Mouse (Mus musculus): ENCODE data around the gene Gna15.

The Gna15 gene

DNA sequence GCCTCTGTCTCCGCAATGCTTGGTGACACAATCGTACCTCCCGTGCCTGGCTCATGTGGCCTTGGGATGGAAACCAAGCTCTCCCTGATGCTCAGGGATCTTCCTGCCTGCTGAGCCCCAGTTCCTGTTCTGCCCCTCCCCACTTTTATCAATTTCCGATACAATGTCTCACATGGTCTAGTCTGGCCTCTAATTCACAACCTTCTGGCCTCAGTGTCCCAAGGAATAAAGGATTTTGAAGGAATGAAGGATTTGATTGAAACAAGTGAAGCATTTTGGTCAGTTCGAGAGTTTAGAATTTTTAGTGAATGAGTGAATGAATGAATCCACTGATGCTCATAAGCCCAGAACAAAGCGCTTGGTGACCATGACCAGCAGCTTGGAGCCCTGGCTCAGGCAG, 883 bp downstream of the Gna15 start:
- no peak for DNase-seq

DNA sequence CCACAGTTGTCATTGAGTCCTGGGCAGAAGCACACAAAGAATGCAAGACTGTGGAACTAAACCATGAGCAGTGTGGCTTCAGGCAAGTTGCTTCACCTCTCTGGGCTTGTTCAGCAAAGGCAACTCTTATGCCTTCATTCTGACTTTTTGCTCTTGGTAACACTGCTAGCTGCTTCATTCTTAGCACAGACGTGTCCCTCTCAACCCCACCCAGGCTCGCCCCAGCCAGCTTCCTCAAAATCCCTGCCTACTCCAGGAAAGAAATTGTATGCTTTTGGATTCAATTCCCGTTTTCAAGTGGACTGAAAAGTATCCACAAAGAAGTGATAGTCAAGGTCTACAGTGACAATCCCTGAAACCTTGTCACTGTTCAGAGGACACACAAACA, 4.1 kb downstream of the Gna15 start:
- DNase-seq, result no peak

DNA sequence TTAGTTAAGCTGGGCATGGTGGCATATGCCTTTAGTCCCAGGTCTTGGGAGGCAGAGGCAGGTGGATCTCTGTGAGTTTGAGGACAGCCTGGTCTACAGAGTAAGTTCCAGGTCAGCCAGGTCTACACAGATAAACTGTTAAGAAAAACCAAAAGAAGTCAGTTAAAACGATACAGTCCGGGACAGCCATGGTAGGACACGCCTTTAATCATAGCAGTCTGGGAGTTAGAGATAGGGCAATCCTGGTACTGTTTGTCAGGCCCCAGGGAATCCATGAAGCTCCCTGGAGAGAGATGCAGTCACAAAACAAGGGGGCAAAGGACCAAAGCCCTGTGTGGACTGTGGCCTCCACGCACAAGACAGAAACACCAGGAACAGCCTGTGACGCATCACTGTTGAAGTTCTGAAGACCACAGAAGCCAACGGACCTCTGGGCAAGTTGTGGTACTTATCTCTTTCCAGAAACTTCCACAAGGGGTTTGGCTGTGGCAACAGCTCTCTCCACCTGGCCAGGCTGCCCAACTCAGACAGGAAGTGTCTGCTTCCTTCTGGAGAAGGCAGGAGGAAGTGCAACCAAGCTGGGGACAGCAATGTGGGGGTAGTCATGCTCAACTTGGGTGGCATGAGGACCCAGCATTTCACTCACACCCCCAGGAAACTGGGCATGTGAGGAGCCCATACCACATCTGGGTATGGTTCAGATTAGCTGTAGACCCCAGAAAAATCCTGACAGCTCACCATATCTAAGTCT, 4.6 kb downstream of the Gna15 start:
- no peak for DNase-seq

DNA sequence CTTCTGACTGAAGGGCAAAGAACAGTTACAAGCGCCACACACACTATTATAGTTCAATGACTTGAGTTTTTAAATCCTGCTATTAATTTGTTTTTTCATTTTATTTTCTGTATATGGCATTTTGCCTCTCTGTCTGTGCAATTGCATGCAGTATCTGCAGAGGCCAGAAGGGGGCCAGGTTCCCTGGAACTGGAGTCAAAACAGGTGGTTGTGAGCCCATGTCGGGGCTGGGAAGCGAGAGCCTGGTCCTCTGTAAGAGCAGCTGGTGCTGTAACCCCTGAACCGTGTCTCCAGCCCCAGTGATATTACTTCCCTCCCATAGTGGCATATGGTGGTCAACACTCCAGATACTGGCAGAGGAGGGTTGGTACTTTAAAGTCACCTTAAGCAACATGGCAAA, 5.5 kb downstream of the Gna15 start:
- DNase-seq, result peak; percentile 84

DNA sequence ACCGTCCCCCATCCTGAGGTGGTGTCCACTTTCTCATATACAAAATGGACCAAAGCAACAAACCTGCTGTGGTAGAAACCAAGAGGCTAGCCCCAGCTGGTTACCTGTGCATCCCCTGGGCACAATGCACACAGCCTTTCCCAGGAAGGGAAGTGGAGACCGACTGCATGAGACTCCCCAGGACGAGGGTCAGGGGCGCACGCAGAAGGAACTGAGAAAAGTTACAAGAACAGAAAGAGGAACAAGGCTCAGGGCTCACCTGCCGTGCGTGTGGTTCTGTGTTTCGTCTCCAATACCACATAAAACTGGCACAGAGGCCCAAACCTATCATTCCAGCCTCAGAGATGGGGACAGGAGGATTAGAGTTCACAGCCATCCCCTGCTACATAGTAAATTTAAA, 6.8 kb downstream of the Gna15 start:
- DNase-seq, result no peak

DNA sequence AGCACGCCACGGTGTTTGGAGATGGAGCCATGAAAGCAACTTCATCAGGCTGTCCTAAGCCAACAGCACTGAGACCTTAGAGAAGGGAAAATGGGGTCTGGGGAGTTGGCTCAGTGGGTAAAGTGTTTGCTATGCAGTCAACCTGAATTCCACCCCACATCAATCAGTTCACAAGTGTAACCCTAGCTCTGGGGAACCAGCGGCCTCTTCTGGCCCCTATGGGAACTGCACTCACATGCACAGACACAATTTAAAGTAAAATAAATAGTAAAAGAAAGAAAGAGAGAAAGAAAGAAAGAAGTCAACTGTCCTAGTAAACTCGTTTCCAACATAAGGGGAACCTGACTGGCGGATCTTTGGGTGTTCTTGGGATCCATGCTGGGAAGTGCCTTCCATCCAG, 10.2 kb downstream of the Gna15 start:
- no peak for DNase-seq

DNA sequence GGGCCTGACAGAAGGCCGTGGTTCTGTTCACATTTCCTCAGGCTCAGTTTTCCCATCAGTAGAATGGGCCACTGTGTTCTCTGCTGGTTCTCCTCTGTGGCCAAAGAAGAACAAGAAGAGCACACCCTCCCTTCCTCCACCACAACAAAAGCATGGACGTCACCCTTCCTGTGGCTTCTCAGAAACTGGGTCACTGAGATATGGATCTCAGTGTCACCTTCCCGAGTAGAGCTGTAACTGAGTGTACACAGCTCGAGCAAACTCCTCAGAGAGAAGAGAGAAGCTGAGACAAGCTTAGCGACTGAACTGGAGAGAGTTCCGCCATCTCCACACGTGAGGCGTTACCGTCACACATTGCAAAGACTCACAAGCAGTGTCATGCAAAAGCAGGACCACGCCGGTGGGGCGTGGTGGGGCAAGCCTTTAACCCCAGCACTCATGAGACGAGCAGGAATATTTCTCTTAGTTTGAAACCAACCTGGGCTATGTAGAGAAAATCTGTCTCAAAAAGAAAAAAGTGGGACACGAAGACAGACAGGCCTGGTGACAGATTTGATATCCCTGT, 13.7 kb downstream of the Gna15 start:
- DNase-seq, result no peak

DNA sequence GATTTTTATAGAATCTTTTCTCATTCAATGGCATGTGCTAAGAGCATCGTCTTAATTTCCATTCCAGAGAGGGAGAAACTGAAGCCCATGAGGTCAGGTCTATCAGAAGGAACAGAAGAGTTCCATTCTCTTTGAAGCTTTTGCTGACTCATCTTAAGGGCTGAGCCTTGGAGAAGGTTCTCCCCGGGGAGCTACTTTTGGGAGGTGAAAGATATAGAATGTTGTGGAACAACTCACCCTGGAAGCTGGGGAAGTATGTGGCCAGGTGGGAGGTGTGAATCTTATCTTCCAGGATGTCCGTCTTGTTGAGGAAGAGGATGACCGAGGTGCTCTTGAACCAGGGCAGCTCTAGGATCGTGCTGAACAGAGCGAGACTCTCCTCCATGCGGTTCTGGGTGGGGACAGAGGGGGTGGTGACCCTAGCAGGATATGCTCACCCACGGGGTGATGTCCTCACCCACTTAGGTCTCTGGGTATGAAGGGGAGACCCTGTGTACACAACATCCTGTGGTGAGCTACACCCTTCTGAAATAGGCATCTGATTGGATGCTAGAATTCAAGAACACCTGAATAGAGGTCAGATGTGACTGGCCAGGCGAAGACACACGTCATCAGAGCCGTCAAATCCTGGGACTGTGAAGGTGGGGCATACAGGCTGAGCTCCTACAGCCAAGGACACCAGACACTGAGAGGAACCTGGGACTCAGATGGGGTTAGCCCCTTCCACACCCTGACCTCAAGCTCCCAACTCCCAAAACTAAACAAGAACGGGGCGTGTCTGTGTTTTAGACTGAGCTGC, 16.1 kb downstream of the Gna15 start:
- no peak for DNase-seq

DNA sequence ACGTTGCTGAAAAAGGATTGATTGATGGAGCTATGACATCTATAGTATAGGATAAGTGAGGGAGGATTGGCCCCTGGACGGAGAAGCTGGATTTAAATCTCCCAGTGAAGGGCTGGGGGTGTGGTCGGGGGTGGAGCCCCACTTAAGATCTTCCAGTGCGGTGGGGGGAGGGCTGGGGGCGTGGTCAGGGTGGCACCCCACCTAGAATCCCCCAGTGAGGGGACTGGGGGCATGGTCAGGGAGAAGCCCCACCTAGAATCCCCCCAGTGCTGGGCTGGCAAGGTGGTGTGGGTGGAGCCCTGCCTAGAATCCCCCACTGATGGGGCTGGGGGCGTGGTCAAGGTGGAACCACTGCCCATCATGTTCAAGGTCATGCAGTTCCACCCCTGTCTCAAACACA, 16.9 kb downstream of the Gna15 start:
- no peak for DNase-seq

DNA sequence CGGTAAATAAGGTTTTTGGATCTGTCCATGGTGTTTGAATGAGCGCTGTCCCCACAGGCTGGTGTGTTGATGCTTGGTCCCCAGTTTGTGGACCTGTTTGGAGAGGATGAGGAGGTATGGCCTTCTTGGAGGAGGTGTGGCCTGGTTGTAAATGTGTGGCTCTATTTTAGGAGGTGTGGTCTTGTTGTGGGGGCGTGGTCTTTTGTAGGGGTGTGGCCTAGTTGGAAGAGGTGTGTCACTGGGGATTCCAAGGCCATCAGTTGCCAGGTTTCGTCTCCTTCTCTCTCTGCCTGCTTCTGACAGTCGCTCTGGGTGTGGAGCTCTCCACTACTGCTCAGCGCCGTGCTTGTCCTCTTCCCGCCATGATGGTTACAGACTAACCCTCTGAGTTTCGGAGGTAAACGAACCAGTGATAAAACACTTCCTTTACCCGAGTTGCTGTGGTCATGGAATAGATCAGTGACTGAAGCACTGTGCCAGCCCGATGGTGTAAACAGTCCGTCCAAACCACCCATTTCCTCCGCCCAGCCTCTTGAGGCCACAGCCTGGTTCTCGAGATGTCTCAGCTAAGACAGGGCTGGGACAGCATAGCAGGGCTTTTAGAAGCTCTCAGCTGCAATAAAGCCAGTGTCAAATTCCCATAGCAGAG, 18.9 kb downstream of the Gna15 start:
- no peak for DNase-seq

DNA sequence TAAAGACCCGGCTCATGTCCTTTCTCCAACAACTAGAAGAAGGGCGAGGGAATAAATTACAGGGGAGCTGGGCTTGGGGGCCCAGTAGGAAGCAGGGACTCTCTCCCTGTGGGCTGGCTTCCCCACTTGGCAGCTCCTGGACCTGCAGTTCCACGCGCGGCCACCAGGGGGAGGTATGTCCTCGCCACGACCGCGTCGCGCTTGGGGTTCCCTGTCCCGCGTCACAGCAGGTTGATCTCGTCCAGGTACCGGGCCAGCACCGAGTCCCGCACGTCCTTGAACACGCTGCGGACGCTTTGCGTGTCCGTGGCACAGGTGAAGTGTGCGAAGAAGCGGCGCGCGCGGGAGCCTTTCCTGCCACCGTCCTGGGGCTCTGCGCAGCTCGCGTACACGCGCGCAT, 21.4 kb downstream of the Gna15 start:
- peak; percentile 94 for DNase-seq

DNA sequence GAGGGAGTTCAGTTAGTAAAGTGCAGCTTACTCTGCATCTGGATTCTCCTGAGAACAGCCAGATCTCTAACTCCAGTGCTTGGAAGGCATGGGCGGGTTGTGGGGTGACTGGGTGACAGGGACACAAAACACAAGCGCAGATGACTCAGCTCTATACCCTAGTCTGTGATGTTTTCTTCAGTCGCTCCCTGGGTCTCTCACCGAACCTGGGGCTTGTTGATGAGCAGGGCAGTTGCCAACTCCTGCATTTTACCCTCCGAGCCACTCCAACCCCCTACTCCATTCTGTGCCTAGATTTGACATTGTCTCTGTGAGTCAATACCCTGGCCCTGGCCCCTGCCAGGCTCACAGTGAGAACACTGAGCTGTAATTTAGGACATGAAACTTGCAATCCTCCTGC, 22.2 kb downstream of the Gna15 start:
- no peak for DNase-seq

DNA sequence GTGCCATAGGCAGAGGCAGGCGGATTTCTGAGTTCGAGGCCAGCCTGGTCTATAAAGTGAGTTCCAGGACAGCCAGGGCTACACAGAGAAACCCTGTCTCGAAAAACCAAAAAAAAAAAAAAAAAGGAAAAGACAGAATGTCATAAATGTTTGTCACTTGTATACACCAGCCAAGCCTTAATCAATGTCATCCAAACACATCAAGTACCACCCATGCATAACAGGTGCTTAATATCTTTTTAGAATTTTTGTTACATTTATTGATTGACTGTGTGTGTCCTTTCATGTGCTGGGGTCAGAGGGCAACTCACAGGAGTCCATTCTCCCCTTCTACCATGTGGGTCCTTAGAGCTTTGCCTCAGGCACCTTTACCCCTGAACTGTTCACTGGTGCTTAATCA, 24.0 kb downstream of the Gna15 start, which contains the start of gene S1pr4:
Gene S1pr4 (minus strand): TSS at position 101 of the 400 bp plus-strand sequence.
- no peak for DNase-seq

DNA sequence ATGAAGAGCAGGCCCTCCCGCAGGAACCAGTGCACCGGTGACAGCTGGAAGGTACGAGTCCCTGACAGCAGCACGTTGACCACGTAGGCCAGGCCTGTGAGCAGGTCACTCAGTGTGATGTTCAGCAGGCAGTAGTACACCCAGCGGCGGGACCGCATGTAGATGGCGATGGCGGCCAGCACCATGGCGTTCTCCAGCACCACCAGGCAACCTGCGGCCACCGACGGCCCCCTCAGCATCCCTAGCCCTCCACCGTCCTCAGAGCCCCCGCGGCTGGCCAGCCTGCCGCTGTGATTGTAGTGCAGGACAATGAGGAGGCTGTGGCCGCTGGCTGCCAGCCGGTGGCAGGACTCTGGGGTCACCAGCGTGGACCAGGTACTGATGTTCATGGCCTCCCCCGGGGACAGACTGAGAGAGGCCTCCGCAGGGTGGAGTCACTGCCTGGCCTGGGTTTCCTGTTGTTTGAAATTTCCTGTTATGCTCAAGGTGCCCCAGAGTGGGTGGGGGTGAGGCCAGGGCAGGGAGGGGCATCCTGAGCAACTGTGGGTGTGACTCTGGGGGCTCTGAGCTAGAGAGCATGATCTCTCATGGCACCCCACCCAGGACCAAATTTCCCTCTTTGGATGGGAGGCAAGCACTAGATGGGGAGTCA, 24.6 kb downstream of the Gna15 start:
- DNase-seq, result no peak

DNA sequence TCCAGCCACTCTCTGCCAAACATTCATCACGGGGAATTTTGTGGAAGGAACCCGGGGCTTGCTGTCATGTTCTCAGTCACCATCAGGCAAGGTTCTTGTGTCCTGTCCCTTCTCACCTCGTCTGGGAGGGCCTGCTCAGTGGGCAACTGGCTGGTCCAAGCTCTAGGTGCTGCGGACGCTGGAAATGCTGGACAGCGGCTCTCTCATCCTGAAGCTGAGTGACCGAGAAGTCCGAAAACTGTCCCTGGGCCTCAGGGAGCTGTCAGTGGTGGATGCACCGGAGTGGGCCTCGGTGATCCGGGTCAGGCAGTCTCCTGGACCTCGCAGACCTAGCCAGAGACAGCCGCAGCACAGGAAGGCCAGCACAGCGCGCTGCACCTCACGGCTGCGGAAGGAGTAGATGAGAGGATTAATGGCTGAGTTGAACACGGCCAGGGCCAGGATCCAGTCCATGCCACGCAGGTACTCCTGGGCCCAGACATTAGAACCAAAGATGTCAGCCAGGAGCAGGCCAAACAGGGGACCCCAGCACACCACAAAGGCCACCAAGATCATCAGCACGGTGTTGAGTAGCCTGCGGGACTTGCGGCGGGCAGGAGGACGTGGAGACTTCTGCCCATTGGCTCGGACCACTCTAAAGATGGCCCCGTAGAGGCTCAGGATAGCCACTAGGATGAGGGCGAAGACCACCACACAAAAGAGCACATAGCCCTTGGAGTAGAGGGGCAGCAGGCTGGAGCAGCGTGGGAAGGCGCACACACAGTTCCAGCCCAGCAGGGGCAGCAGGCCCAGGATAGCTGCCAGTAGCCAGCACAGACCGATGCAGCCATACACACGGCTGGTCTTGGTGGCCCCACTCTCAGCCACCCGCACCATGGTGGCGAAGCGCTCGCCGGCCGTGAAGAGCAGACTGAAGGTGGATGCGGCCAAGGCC, 25.4 kb downstream of the Gna15 start:
- DNase-seq, result no peak

DNA sequence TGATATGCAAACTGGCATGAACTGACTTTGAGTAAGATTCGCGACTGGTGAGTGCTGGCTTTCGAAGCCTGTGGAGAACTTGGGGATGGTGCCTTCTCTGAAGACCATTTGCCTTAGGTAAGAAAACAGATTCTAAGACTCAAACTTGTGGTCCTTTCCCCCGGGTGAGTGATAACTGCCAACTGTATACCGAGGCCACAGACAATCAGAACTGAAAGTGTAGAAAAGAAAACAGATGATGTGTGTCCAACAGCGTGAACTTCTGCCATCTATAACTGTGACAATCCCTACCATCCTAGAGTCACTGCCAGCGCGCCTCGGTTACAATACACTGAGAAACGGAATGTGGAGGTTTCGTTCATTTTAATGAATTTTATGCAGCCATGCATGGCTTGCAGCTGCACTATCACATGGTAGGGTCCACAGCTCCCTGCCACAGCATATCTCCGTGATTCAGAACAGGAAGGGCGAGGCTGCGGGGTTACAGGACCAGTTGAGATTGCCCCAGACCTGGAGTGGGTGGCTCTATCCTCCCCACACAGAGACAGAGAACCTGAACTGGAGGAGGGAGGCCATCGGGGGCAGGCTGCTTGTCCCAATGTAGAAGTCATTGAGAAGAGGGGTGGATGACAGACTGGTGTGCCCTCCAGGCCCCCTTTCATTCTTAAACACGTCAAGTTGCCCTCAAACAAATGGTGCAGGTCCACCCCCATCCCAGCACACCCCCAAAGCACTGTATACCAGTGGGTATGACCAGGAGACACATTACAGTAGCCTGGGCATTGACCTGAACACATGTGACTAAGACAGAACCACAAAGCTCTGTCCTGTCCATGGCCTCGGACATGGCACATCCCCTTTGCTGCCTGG, 26.4 kb downstream of the Gna15 start:
- DNase-seq, result no peak

DNA sequence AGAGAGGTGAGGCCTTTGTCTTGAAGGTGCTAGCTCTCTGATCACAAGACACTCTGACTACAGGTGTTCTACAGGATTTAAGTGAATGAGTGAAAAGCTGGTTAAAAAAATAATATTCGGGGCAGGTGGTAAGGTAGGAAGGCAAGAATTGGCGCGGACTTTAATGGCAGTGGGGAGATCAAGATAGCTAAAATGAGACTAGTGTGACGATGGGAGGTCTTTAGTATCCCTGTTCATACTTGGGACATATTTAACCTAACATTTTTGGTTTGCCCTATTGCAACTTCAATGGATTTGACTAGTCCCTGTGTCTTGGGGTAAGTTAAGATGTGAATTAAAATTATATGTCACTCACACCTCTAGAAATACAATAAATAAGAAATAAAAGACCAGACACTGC, 27.1 kb downstream of the Gna15 start:
- DNase-seq, result no peak

DNA sequence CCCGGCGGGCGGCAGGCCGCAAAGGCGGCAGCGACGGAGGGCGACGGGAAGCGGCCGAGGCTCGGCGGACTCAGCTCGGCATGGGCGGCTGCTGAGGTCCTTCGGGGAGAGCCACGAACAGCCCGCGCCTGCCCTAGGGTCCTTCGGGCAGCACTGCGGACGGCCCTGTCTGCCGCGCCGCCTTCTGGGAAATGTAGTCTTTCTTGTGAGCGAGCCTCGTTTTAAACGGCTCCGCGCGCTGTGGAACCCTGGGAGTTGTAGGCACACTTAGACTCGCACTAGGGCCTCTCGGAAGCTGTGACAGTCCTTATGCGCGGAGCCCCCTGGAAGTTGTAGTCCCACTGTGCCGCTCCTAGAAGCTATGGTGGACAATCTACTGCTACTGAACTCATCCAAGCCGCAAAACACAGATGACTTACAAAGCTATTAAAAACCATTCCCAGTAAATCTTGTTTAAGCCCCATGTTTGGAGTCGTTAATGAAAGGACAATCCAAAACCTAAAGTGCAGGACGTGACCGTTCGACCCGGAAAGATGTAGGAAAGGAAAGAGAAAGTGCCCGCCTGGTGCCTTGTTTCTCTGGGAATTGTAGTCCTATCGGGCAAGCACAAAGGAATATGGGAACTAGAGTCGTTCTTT, 27.6 kb downstream of the Gna15 start, which contains the start of gene Ncln:
Gene Ncln (minus strand): TSS at position 129 of the 638 bp plus-strand sequence.
- peak; percentile 99 for DNase-seq

DNA sequence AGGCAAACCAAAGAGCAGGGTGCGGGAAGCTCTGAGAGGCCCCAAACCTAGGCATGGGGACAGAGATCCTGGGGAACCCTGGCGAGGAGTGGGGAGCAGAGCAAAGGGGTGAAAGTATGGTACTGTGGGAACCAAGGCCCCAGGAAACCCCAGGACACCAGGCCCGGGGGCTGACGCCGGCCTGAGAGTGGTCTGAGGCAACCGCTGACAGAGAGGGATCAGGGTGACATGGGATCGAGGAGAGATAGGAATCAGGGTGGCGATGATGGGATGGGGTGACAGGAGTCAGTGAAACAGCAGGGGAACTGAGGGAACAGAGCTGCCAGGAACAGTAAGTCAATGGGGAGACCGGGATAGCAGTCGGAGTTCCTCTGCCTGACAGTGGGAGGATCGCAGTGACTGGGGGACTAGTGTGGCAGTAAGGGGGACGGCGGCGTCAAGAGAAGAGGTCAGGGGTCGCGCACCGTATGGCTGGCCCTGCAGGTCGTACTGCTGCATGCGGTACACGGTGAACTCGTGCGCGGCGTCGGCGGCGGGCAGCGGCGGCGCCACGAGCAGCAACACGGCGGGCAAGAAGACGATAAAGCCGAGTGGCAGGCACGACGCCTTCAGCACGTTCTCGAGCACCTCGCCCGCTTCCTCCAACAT, 28.3 kb downstream of the Gna15 start:
- no peak for DNase-seq

DNA sequence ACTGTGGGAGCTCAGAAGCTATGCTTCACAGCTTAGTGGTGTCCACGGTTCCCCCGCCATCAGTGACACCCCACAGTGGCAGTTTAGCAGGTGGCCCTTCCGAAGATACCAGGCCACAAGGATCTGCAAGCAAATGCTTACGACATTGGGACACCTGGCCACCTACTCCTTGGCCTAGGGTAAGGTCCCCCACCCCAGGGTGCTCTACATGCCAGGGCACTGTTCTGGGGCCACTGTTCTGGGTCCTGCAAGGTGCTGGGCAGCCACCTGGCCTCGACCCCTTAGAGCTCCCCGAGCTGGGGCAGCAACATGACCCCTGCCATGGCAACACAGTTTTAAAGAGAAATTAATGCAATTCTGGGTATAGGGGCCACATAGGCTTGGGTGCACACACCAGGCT, 28.9 kb downstream of the Gna15 start:
- no peak for DNase-seq
